Mouse (Mus musculus) limb, embryonic 11.5 days (tissue): Measurements from ENCODE around the gene Fkbp10. TPM values are rescaled to one million over a fixed set of nuclear protein-coding genes. Genes with fewer than 3 reads are reported as not detected.

ENCODE experiments used
- ATAC-seq: fragments of 200-750 bp; cut with Nextera tagmentation; 2 replicates; pipeline ENCODE4 v1.8.0; 2017; ENCODE audit warnings: low read depth; ENCODE audit not compliant: insufficient number of reproducible peaks, low FRiP score, low TSS enrichment
- DNase-seq: peaks from one replicate; pipeline ENCODE4 v3.0.0-alpha.2; 2015; ENCODE audit warnings: low spot score
- H3K27ac ChIP-seq: fragments of 300-500 bp; sonication (generic); replicated peaks from 2 replicates; pipeline ENCODE4 v1.5.1; 2014; ENCODE audit warnings: low read depth, mild to moderate bottlenecking, low read length
- H3K27me3 ChIP-seq: fragments of 300-500 bp; sonication (generic); 2 replicates; pipeline ENCODE4 v1.6.1; 2014; ENCODE audit warnings: mild to moderate bottlenecking, low read length, mixed read lengths; ENCODE audit not compliant: control insufficient read depth, insufficient read depth
- H3K36me3 ChIP-seq: fragments of 300-500 bp; sonication (generic); 2 replicates; pipeline ENCODE4 v1.6.1; 2014; ENCODE audit warnings: mild to moderate bottlenecking, low read length, moderate library complexity, mixed read lengths; ENCODE audit not compliant: control insufficient read depth, insufficient read depth
- H3K4me1 ChIP-seq: fragments of 300-500 bp; sonication (generic); 2 replicates; pipeline ENCODE4 v1.6.1; 2014; ENCODE audit warnings: low read length, mixed read lengths; ENCODE audit not compliant: control insufficient read depth, insufficient read depth
- H3K4me2 ChIP-seq: fragments of 300-500 bp; sonication (generic); 2 replicates; pipeline ENCODE4 v1.6.1; 2014; ENCODE audit warnings: low read depth, mild to moderate bottlenecking, moderate library complexity; ENCODE audit not compliant: severe bottlenecking
- H3K4me3 ChIP-seq: fragments of 300-500 bp; sonication (generic); 2 replicates; pipeline ENCODE4 v1.5.1; 2014; ENCODE audit warnings: low read depth, low read length
- H3K9ac ChIP-seq: fragments of 300-500 bp; sonication (generic); 2 replicates; pipeline ENCODE4 v1.6.1; 2014; ENCODE audit warnings: mild to moderate bottlenecking, low read length
- H3K9me3 ChIP-seq: fragments of 300-500 bp; sonication (generic); 2 replicates; pipeline ENCODE4 v1.6.1; 2016; ENCODE audit warnings: low read length; ENCODE audit not compliant: control insufficient read depth
- WGBS: fragments of 180-500 bp; shearing (Covaris S2); extraction: QIAGEN DNeasy Blood & Tissue Kit; methylation state at CpG from one replicate; pipeline ENCODE4 v1.1.7; 2014; 5-methylcytosine and 5-hydroxymethylcytosine counted together
- polyA plus RNA-seq: library from polyadenylated mRNA; unstranded; fragments of >200 nt; fragmentation: Nextera tagmentation; extraction: Ambion mirVana; gene quantifications from 2 replicates; pipeline ENCODE4 v1.2.1, GENCODE M21; 2014

Gene Fkbp10
- polyA plus RNA-seq, 1 experiment from 2014 or later, result 81.3 TPM

GRCm38 (mm10) chr11:100389931-100390445, 25.5 kb upstream of the Fkbp10 start:
- no peak for DNase-seq

DNA sequence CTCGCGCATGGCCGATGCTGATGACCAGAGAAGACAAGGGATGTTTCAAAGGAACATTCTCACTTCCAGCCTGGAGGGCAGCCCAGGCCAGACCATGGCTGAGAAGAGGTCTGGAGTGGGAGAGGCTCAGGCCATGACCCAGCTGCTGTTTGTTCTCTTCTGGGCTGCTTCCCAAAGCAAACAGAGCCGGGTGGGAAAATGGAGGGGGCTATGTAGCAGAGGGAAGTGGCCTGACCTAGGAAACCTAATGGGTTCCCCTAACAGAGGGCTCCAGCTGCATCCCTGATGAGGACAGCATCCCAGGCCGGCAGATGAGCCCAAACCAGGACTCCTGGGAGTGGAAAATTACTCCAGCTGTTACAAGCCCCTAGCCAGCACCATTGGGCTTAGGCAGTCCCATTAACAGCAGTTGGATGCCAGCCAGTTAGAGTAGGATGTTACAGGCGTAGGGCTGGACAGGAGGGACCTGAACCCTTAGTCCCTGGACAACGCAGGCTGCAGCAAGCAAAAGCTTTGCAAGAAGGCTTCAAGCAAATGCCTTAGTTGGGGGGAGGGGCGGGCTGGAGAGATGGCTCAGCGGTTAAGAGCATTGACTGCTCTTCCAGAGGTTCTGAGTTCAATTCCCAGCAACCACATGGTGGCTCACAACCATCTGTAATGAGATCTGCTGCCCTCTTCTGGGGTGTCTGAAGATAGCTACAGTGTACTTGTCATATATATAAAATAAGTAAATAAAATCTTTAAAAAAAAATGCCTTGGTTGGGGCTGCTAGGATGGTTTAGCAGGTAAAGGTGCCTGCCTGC, 24.2 kb upstream of the Fkbp10 start:
- no peak for DNase-seq
- 81% methylated on average over 9 of the region's 9 CpGs for WGBS
- Histone ChIP-seq H3K9ac (no peak overlapping the region; the same call in 1 of the 2 replicates), H3K4me1 (peaks cover 18% of the 10 kb centered on the region), H3K27ac (no peak overlapping the region), H3K4me2 (no peak overlapping the region), H3K9me3 (no peaks in the 10 kb centered on the region), H3K27me3 (no peaks in the 10 kb centered on the region), H3K4me3 (no peak overlapping the region), H3K36me3 (no peaks in the 10 kb centered on the region)
- no peak for ATAC-seq

More at GRCm38 (mm10) chr11:100389931-100390445, 25.5 kb upstream of the Fkbp10 start:
- Histone ChIP-seq H3K27me3 (no peaks in the 10 kb centered on the region), H3K36me3 (no peaks in the 10 kb centered on the region; the same call in 1 of the 2 replicates), H3K4me1 (peaks cover 12% of the 10 kb centered on the region), H3K4me3 (no peak overlapping the region), H3K4me2 (no peak overlapping the region), H3K9ac (no peak overlapping the region), H3K9me3 (no peaks in the 10 kb centered on the region), H3K27ac (no peak overlapping the region)
- no peak for ATAC-seq
- 47% methylated on average over 8 of the region's 8 CpGs for WGBS

- H3K4me2 ChIP-seq, result no peak overlapping the region
- DNase-seq (no peak), ATAC-seq (no peak)
- no peak overlapping the region for H3K4me3 ChIP-seq
- peaks cover 18% of the 10 kb centered on the region for H3K4me1 ChIP-seq
- no peaks in the 10 kb centered on the region for H3K36me3 ChIP-seq
- H3K9ac ChIP-seq, result no peak overlapping the region
- no peaks in the 10 kb centered on the region for H3K27me3 ChIP-seq
- no peaks in the 10 kb centered on the region for H3K9me3 ChIP-seq
- H3K27ac ChIP-seq, result no peak overlapping the region
- WGBS, result 94% methylated on average over 7 of the region's 7 CpGs
Measured at GRCm38 (mm10) chr11:100391884-100392345, 23.6 kb upstream of the Fkbp10 start.

DNA sequence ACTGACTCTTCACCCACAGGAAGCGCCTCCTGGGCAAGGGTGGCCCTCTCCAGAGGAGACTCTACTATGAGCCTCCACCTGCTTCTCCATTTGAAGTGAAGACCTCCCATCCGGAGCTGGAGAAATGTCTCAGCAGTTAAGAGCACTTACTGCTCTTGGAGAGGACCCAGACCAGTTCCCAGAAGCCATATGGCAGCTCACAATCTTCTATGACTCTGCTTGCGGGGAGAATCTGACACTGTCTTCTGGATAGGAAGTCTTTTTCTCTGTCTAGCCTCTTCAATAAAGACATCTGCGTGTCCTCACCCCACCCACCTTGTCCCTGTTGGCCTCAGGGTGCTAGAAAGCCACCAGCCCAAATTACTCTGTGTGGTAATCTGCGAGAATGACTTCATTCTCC, 22.5 kb upstream of the Fkbp10 start:
- no peak overlapping the region for H3K4me3 ChIP-seq
- H3K9me3 ChIP-seq, result no peaks in the 10 kb centered on the region
- H3K4me2 ChIP-seq, result no peak overlapping the region
- H3K27ac ChIP-seq, result no peak overlapping the region
- H3K9ac ChIP-seq, result no peak overlapping the region
- ATAC-seq, result no peak
- H3K4me1 ChIP-seq, result peaks cover 13% of the 10 kb centered on the region
- no peaks in the 10 kb centered on the region for H3K27me3 ChIP-seq
- 81% methylated on average over 5 of the region's 5 CpGs for WGBS
- no peak for DNase-seq
- H3K36me3 ChIP-seq, result no peaks in the 10 kb centered on the region

- Histone ChIP-seq H3K27me3 (no peaks in the 10 kb centered on the region), H3K36me3 (no peaks in the 10 kb centered on the region), H3K27ac (no peak overlapping the region), H3K4me1 (peaks cover 6% of the 10 kb centered on the region; the same call in 1 of the 2 replicates), H3K9me3 (no peaks in the 10 kb centered on the region), H3K4me2 (no peak overlapping the region), H3K4me3 (no peak overlapping the region), H3K9ac (no peak overlapping the region)
- WGBS, result 71% methylated on average over 7 of the region's 7 CpGs
- ATAC-seq, result no peak
- DNase-seq, result no peak
Measured at GRCm38 (mm10) chr11:100393733-100394132, 21.8 kb upstream of the Fkbp10 start.

GRCm38 (mm10) chr11:100394353-100395074, 21.0 kb upstream of the Fkbp10 start:
- no peak overlapping the region for H3K9ac ChIP-seq
- H3K27ac ChIP-seq, result no peak overlapping the region
- DNase-seq (no peak), ATAC-seq (no peak)
- peak overlapping the region; percentile 7; the same call in 1 of the 2 replicates for H3K4me2 ChIP-seq
- WGBS, result 55% methylated on average over 5 of the region's 5 CpGs
- peaks cover 5% of the 10 kb centered on the region; the same call in 1 of the 2 replicates for H3K4me1 ChIP-seq
- H3K36me3 ChIP-seq, result no peaks in the 10 kb centered on the region
- no peaks in the 10 kb centered on the region for H3K9me3 ChIP-seq
- H3K27me3 ChIP-seq, result no peaks in the 10 kb centered on the region
- peak overlapping the region; percentile 0; the same call in 1 of the 2 replicates for H3K4me3 ChIP-seq

DNA sequence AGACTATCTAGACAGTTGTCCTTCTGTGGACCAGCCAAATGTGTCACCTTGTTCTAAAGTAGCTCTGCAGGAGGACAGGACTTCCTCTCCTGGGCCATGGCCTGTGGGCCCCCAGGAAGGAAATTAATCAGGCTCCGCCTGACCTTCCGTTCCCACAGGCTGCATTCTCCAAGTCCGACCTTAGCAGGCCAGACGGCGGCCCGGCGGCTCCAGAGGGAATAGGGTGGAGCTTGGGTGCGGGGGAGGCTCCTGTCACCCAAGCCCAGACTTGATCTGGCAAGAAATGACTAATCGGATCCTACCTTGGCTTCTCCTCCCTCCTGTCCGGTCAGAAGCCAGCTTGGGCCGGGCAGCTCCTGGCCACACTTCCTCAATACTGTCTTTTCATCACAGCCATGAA, 20.3 kb upstream of the Fkbp10 start:
- no peaks in the 10 kb centered on the region for H3K36me3 ChIP-seq
- H3K27ac ChIP-seq, result no peak overlapping the region
- peak overlapping the region; percentile 0; the same call in 1 of the 2 replicates for H3K4me3 ChIP-seq

GRCm38 (mm10) chr11:100395861-100396631, 19.5 kb upstream of the Fkbp10 start:
- Histone ChIP-seq H3K4me2 (peak overlapping the region; percentile 64), H3K4me3 (peak overlapping the region; percentile 48), H3K9ac (no peak overlapping the region), H3K27me3 (no peaks in the 10 kb centered on the region), H3K4me1 (peaks cover 5% of the 10 kb centered on the region; the same call in 1 of the 2 replicates), H3K27ac (no peak overlapping the region), H3K9me3 (no peaks in the 10 kb centered on the region), H3K36me3 (no peaks in the 10 kb centered on the region)
- ATAC-seq (no peak), DNase-seq (no peak)
- WGBS, result 44% methylated on average over 17 of the region's 17 CpGs

More for the DNA sequence above, 20.3 kb upstream of the Fkbp10 start:
- Histone ChIP-seq H3K27me3 (no peaks in the 10 kb centered on the region), H3K4me2 (peak overlapping the region; percentile 7; the same call in 1 of the 2 replicates), H3K9me3 (no peaks in the 10 kb centered on the region), H3K9ac (no peak overlapping the region), H3K4me1 (peaks cover 5% of the 10 kb centered on the region; the same call in 1 of the 2 replicates)
- 37% methylated on average over 11 of the region's 11 CpGs for WGBS
- ATAC-seq (no peak), DNase-seq (no peak)
